Mouse (Mus musculus) erythroblast, adult 5-6 weeks (primary cell): ENCODE results near the gene Angptl6. TPM values are rescaled to one million over a fixed set of nuclear protein-coding genes. Genes with fewer than 3 reads are reported as not detected.

ENCODE experiments used
- ATAC-seq: replicated peaks from 2 replicates; pipeline ENCODE4 v1.8.0; 2016; ENCODE audit warnings: moderate number of reproducible peaks, mild to moderate bottlenecking, moderate TSS enrichment, inconsistent platforms; ENCODE audit not compliant: poor library complexity, low FRiP score, severe bottlenecking
- total RNA-seq, 2 experiments: library from RNA; stranded (forward) in 1 of 2; stranded (reverse) in 1 of 2; fragments of 150-400 nt in 1 of 2; fragments of 200-764, 138-1000 nt in 1 of 2; gene quantifications; 2 replicates each; pipeline versions ENCODE4 v1.2.3 to v1.2.4; 2015 to 2017; ENCODE audit warnings: low replicate concordance in 2 of 2

Gene Angptl6
- total RNA-seq (2015; ENCODE audit: low replicate concordance) (not detected in 2 replicates), total RNA-seq (2017; ENCODE audit: low replicate concordance) (not detected in 2 replicates)

DNA sequence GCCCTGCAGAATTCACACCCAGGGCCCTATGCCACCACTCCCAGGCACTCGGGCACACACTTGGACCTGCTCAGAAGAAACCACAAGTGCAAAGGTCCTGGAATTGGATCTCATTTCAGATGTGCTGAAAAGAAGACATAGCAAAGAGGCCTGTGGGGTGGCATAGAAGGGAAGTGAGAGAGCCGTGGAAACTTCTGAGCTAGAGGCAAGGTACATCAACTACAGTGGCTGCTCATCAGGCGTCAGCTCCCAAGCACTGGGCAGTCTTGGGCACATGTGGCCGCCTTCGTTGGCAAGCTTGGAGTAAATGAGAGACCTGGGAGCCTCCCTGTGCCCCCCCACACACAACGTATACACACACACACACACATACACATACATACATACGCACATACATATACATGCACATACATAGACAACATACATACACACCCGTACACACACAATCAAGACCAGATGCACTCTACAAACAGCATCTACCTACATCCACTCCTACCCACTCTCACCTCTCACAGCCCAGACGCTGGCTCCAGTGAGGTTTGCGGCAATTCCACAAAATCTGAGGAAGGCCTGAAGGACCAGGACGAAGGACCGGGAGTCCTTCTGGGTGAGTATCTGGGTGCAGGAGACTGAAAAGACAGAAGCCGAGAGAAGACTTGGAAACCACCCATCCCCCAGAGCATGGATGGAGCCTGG lies at the start of gene Angptl6:
Gene Angptl6, minus strand, starts transcription at position 631 of the 696 bp plus-strand sequence.
- no peak for ATAC-seq

DNA sequence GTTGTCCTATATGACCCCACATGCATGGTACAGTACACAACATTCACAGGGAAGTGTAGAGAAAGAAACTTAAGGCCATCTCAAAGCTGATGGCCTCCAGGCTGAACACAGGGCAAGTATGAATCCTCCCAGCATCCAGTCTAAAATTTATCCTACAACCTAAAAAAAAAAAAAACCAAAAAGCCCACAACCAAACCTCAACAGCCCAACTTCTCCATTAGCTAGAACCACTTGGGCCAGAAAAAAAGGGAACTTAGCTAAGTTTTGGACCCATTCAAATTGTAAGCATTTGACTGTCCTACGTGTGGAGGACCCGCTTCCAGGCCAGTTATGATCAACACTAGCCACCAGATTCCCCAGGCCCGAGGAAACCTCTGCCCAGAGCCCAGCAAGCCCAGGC lies 43.7 kb upstream of the Angptl6 start:
- no peak for ATAC-seq

DNA sequence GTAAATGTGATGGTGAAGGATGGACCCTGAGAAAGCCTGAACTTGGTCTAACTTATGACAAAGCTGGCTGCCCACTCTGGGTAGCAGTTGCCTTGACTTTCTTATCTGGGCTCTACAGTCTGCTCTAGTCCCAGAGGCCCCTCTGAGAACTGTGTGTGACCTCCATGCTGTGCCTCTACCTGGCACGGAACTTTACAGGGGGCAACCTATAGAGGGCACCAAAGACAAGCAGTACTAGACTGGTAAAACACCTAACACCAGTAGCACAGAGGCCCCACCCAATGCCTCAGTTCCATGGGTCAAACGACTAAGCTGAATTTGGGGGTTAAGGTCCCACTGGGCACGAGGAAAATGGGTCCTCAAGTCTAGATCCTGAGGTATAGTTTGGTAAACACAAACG lies 36.6 kb upstream of the Angptl6 start:
- peak; percentile 68 for ATAC-seq

DNA sequence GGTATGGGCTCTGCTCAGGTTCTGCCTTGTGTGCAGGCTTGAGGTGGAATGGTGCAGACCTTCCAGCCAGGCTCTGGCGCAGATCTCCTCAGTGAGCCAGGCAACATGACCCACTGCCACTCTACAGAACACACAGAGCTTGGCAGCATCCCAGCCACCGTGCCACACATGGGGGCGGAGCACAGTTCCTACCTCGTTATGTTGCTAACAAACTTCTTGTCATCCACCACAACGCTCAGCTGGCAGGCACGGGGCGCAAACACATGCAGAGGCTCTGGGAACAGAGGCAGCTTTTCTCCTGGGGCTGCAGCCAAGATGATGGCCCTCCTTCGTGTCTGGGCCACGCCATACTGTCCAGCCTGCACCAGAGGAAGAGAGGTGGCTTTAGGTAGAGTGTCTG lies 30.4 kb upstream of the Angptl6 start:
- no peak for ATAC-seq

DNA sequence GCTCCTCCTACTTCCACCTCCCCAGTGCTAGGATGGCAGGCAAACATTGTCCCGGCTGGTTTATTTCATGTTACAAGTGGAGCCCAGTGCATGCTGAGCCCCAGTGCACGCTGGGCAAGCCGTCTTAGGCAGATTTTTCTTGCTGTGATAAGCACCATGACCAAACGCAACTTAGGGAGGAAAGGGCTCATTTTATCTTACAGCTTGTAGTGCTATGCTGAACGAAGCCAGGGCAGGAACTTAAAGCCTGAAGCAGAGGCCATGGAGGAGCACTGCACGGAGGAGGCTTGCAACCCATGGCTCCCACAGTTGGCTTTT lies 22.6 kb upstream of the Angptl6 start:
- ATAC-seq = no peak

DNA sequence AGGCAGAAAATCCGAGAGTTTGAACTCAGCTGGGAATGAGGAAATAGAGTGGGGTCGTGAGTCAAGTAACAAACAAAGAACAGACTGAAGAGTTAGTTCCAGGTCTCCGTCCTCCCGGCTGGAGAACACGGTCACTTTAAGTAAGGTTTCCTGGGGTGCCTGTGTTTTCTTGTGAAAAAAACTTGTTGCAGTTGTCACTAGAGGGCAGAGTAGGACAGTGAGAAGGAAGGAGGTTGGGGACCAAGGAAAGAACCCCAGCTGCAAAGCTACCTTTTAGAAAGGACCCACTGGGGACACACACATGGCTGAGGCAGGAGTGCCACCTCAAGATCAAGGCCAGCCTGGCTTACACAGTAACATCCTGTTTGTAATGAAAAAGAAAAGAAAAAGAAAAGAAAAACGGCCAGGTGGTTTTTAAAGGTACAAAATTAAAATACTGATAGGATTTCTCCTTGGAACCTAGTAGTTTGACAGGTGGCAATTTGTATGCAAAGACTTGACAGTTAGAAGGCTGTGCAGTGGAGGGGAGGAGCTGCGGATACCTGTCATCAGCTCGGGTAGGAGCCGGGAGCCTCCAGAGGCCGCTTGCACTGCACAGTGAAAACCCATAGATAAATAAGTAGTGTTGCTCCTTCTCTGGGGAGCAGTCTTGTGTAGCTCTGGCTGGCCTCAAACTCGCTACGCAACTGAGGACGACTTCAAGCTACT lies 22.1 kb upstream of the Angptl6 start:
- ATAC-seq = peak; percentile 57

DNA sequence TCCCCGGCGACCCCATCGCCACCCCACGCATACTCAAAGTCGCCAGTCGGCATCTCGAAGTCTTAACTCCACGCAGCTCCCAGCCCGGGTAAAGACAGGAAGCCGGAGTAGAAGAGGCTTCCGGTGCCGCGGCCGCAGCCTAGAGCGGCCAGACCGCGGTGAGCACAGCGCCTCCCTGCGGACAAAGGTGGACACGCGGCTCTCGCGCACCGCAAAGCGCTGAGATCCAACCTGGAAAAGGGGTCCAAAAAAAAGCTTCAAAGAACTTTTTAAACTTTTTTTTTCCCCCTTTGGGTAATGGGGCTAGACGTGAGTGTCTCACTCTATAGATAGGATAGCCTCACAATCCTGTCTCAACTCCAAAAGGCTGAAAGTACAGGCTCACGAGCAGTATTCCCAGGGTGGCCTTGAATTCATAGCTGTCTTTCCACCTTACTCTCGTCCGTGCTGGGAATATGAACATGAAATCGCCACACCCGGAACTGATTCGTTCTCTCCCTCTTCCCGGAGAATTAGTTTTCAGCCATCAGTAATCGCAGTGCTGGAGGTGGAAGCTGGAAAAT lies 19.1 kb upstream of the Angptl6 start, which contains the start of gene Eif3g:
Gene Eif3g, minus strand, starts transcription at position 113 of the 563 bp plus-strand sequence.
- peak; percentile 86 for ATAC-seq

DNA sequence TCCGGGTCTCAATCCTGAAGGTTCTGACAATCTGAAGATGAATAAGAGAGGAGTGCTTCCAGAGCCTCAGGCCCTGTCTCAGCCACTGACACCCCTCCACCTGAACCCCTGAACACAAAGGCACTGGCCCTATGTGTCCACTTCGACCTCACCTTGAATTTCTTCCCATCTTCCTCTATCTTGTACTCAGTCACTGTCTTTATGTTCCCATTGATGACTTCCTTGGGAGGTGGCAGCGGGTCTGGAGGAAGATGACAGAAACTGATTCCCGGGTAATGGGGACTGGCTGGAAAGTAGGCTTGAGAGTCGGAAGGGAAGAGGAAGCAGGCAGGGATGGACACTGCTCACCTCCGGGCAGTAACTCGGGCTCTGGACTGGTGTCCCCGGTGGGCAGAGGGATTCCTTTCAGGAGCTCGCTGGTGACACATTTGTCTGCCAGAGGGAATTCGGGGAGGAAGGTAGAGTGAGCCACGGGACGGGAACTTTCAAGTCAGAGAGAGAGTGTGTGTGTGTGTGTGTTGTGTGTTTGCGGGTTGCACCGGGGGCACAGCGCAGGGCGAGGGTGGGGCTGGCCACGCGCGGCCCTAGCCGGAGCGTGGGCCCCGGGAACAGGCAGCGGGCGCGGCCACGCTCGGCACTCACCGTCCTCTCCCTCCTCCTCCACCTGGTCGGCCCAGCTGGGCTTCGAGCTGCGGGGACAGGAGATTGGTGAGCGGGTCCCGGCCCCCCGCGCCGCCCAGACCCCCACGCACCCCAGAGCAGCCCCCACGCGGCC lies 18.4 kb upstream of the Angptl6 start:
- ATAC-seq = peak; percentile 29

DNA sequence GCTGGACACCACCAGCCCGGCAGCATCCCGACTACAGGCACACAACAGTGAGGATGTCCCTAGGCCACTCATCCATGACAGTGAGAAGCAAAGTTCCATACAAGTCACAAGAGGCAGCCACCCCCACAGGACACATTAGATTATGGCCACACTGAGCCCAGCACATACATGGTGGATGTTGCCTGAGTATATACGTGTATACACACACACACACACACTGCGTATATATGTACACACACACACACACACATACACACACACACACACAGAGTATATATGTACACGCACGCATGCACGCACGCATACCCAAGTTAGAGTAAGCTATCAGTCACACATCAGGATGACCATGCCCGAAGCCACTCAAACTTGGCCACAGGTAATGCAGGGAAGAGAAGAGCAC lies 15.9 kb upstream of the Angptl6 start:
- no peak for ATAC-seq

DNA sequence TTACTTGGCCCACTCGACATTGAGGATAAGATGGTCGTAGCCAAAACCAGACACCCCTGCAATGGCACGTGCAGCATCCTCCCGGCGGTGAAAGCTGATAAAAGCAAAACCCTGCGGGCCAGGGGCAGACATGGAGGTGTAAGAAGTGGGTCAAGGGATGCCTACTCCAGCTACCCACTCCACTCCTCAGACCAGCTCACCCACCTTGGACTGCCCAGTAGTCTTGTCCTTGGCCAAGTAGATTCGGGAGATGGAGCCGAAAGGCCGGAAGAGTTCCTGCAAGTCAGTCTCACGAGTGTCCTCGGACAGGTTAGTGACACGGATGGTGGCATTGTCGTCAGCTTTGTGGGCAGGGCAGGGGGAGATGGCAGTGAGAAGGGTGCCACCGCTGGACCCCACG lies 15.1 kb upstream of the Angptl6 start:
- no peak for ATAC-seq

DNA sequence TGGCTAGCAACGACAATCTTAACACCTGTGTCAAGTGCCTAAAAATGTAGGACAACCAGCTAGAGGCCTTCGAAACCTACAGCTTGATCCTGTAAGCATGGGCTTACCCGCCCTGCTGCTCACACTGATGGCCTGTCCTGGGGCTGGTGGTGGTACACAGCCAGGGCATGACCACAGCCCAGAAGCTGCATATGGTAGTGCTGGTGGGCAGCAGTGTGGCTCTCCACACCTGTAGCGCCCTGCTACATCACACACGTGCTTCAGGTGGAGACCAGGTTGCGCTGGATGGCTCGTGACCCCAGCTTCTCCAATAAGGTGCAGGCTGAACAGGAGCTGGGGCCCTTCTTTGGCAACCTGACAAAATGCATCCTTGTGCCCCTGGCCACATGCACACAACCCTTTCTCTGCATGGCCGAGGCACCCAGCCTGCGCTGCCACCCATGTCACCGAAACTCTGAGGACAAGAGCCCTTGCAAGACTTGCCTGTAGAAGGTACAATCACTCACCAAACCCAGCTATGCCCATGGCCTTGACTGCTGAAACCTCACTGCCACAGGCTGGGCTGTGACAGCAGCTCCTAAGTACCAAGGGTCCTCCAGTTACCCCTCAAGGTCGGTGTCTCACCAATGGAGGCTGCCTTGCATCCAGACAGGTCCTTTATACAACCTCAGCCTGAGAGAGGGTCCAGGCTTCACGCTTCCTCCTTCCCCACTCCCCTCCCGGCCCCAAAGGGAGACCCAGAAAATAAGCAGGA lies 14.2 kb upstream of the Angptl6 start:
- no peak for ATAC-seq

DNA sequence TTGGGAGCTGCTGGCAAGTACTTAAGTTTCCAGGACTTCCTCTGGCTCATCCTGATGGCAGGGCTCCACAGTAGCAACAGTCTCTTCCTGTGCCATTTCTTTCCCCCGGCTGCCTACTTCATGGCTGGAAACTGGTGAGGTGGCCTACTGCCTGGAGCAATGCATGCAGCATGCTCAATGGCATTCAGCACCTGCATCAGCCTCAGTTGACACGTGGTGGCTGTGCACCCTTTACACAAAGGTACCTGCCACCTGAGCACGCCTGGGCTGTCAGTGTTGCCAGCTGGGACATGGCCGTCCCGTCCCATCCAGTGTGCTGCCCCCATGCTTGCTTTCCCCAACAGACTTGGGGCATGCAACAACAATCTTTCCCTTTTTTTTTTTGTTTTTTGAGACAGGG lies 13.5 kb upstream of the Angptl6 start:
- ATAC-seq = no peak

DNA sequence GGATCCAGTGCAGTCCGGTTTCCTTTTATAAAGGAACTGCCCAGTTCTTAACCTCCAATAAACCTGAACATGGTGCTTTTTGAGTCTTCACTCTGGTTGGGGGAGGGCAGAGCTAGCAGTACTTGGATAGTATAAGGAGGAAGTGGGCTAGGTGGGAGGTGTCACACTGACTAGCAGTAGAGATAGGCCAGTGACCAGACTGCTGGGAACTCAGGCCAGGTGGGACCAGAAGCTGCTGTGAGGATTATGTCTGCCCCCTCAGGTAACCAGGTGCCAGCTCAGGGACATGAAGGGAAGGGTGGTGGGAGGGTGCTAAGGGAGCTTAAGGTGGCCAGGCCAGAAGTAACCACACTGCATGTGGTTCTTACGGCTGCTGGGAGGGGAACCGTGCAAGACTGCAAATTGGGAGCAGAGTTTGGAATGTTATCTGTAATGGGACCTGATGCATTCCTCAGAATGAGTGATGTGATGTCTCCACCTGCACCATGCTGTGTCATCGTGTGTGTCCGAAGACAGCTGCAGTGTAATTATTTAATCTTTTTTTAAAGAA lies 12.7 kb upstream of the Angptl6 start:
- ATAC-seq = no peak

DNA sequence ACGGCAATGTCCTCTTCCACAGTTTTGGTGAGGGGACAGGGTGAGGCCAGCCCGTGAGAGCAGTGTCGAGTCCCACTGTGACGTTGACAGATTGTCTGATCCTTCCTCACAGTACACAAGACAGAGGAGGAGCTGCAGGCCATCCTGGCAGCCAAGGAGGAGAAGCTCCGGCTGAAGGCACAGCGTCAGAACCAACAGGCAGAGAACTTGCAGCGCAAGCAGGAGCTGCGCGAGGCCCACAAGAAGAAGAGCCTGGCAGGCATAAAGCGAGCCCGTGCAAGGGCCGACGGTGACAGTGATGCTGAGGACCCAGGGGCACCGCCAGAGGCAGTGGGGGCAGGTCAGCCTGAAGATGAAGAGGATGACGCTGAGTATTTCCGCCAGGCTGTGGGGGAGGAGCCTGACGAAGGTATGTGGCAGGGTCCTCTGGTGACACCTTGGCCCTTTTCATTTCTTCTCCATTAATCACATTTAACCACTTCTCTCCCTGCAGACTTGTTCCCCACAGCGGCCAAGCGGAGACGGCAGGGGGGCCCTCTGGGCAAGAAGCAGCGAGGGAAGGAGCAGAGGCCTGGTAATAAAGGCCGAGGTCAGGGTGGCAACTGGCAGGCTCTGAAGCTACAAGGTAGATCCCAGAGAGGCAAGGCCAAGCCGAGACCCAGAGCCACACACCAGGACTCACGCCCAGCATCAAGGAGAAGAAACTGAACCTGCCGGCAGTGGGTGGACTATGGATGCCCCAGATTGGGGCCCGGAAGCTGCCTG lies 12.0 kb upstream of the Angptl6 start:
- ATAC-seq = no peak

DNA sequence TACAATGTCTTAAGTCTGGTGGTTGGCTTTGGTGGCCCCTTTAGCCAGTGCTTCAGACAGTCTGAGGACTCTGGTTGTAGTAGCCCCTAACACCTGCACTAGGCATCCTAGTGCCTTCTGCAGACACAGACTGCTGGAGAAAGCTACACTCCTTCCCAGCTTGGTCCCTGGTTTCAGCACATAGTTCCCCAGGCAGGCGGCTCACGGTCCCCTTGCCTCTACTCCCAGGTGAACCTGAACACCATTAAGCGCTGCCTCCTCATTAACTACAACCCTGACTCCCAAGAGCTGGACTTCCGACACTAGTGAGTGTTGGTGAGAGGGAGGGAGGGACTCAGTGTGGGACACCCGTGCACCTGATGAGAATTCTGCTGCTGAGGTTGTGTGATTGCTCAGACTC lies 10.9 kb upstream of the Angptl6 start:
- no peak for ATAC-seq

DNA sequence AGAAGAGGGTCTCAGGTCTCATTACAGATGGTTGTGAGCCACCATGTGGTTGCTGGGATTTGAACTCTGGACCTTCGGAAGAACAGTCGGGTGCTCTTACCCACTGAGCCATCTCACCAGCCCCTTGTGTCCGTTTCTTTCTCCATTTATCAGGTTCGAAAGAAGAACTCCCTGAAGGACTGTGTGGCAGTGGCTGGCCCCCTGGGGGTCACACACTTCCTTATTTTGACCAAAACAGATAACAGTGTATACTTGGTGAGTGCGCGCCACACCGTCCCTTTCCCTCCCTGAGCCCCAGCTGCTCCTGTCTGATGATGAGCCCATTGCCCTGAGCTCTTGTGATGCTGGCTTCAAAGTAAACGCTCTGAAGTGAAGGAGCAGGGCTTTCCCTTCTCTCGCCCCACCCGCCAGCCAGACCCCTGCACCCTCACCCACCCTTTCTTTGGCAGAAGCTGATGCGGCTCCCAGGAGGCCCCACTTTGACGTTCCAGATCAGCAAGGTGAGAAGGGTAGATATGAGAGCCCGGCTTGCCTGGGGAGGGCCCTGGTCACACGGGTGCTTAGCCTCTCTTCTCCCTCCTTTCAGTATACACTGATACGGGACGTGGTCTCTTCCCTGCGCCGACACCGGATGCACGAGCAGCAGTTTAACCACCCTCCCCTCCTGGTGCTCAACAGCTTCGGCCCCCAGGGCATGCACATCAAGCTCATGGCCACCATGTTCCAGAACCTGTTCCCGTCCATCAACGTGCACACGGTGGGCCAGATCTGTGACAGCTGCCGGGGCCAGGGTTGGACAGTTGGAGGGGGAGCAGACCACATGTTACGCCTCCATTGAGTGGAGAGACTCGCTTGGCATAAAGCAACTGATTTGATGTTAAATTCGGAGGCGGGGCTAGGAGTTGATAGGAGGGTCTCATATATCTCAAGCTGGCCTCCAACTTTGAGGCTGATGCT lies 9.9 kb upstream of the Angptl6 start:
- ATAC-seq = no peak

DNA sequence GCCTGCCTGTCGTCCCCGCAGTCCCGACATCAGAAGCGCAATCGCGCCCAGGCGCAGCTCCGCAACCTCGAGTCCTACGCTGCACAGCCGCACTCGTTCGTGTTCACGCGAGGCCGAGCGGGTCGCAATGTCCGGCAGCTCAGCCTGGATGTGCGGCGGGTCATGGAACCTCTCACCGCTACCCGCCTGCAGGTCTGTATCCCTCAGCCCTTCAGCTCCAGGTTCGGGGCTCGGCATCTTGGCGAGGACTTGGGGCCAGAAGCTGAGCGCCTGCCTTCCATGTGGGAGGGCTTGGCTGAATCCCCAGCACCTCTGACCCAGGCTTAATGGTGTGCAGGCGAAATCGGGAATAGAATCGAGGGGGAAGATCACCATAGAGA lies 8.8 kb upstream of the Angptl6 start:
- no peak for ATAC-seq
